Mouse (Mus musculus) v-Abl transformed pro-B cells (cell line): Measurements from ENCODE around the gene Fbxl14.

ENCODE experiments used
- in situ Hi-C, 2 experiments: fragments of 400-800 bp; cut with MboI; formaldehyde crosslinking; loops; one replicate each; pipeline ENCODE4 v1.15.1; 2025; ENCODE audit not compliant: unreplicated experiment in 2 of 2

Fbxl14 gene

GRCm38 (mm10) chr6:119466161-119466560 is 13.3 kb upstream of the Fbxl14 start:
- in situ Hi-C loops, result loop anchor here in 1 of 2 experiments (10.0 kb wide), 1 partner anchor 849 kb away; no protein-coding TSS in a partner anchor

- in situ Hi-C loops, result loop anchor here in 1 of 2 experiments (10.0 kb wide), 1 partner anchor 848 kb away; no protein-coding TSS in a partner anchor
Measured at GRCm38 (mm10) chr6:119466921-119467784, 12.3 kb upstream of the Fbxl14 start.

GRCm38 (mm10) chr6:119467785-119468059 is 11.7 kb upstream of the Fbxl14 start:
- in situ Hi-C loops, result loop anchor here in 1 of 2 experiments (10.0 kb wide), 1 partner anchor 847 kb away; no protein-coding TSS in a partner anchor

- in situ Hi-C loops, result no loop called here
Measured at GRCm38 (mm10) chr6:119470777-119471176, 8.7 kb upstream of the Fbxl14 start.

GRCm38 (mm10) chr6:119472135-119472534 is 7.3 kb upstream of the Fbxl14 start:
- in situ Hi-C loops, result no loop called here

GRCm38 (mm10) chr6:119472705-119473104 is 6.8 kb upstream of the Fbxl14 start:
- in situ Hi-C loops, result no loop called here

GRCm38 (mm10) chr6:119473446-119473845 is 6.0 kb upstream of the Fbxl14 start:
- in situ Hi-C loops, result no loop called here

GRCm38 (mm10) chr6:119473992-119474391 is 5.5 kb upstream of the Fbxl14 start:
- in situ Hi-C loops, result no loop called here

GRCm38 (mm10) chr6:119475988-119476387 is 3.5 kb upstream of the Fbxl14 start:
- in situ Hi-C loops, result loop anchor here in 1 of 2 experiments (25.0 kb wide), 2 partner anchors 511 to 986 kb away; partner anchors contain the start of gene Il17ra

GRCm38 (mm10) chr6:119477686-119478310 is 1.7 kb upstream of the Fbxl14 start:
- in situ Hi-C loops, result loop anchor here in 1 of 2 experiments (25.0 kb wide), 2 partner anchors 510 to 985 kb away; partner anchors contain the start of gene Il17ra

- in situ Hi-C loops, result loop anchor here in 1 of 2 experiments (25.0 kb wide), 2 partner anchors 509 to 984 kb away; partner anchors contain the start of gene Il17ra
Measured at GRCm38 (mm10) chr6:119478560-119479342, 717 bp upstream of the Fbxl14 start.

- in situ Hi-C loops, result loop anchor here (5.0 to 25.0 kb wide), 5 partner anchors 507 to 982 kb away; partner anchors contain the start of genes Il17ra (in 1 of the 2) and Wnk1 (in 1 of the 2)
Measured at GRCm38 (mm10) chr6:119479876-119480705, 623 bp downstream of the Fbxl14 start.

- in situ Hi-C loops, result loop anchor here (5.0 to 25.0 kb wide), 5 partner anchors 506 to 981 kb away; partner anchors contain the start of genes Il17ra (in 1 of the 2) and Wnk1 (in 1 of the 2)
Measured at GRCm38 (mm10) chr6:119480706-119481331, 1.4 kb downstream of the Fbxl14 start.

- in situ Hi-C loops, result loop anchor here (5.0 to 25.0 kb wide), 5 partner anchors 505 to 980 kb away; partner anchors contain the start of genes Il17ra (in 1 of the 2) and Wnk1 (in 1 of the 2)
Measured at GRCm38 (mm10) chr6:119481741-119482390, 2.4 kb downstream of the Fbxl14 start.

- in situ Hi-C loops, result loop anchor here (5.0 to 25.0 kb wide), 5 partner anchors 504 to 979 kb away; partner anchors contain the start of genes Il17ra (in 1 of the 2) and Wnk1 (in 1 of the 2)
Measured at GRCm38 (mm10) chr6:119482958-119483600, 3.6 kb downstream of the Fbxl14 start.

- in situ Hi-C loops, result loop anchor here (5.0 to 25.0 kb wide), 7 partner anchors 227 to 977 kb away; partner anchors contain the start of genes Il17ra (in 1 of the 2) and Wnk1 (in 1 of the 2)
Measured at GRCm38 (mm10) chr6:119485486-119485885, 6.0 kb downstream of the Fbxl14 start.

- in situ Hi-C loops, result loop anchor here (5.0 to 25.0 kb wide), 7 partner anchors 226 to 976 kb away; partner anchors contain the start of genes Il17ra (in 1 of the 2) and Wnk1 (in 1 of the 2)
Measured at GRCm38 (mm10) chr6:119486381-119487084, 7.1 kb downstream of the Fbxl14 start.
